Mouse (Mus musculus): ENCODE results near the gene Adam33.

Adam33 gene

DNA sequence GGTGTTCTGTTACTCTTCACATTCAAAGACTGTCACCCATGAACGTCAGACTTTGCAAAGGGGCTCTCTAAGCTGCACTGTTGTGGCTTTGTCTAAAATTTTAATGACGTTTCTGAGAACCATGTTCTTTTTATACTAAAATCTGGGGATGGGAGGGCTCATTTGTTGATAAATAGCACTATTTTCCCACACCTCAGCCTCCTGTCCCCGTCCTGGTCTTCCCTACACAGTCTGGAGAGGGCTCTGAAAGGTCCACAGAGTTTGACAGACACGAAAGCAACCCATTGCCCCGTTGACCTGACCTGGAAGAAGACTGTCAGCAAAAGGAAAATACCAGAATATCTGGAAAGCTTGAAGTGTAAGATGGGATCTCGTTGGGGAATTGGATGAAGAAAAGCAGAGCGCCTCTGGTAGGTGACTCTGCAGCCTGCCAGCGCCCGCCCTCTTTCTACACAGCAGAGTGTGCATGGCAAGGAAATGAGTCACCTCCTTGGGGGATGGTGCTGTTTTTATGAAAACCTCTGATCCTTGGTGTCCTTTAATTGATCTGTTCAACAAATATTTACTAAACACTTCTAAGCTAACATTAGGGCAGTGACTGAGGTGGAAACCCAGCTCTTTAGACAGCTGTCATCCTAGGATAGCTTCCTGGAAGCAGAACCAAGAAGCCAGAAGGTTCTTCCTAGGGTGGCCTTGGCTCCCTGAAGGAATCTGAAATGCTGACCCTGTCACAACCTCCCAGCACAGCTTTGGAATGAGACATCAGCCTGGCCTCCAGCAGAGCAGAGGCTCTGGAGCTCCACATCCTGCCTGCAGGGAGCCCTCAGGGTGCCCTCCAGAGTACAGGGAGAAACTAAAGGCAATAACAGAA lies 34.3 kb downstream of the Adam33 start:
- no peak for DNase-seq (ENCODE audit: low spot score)

DNA sequence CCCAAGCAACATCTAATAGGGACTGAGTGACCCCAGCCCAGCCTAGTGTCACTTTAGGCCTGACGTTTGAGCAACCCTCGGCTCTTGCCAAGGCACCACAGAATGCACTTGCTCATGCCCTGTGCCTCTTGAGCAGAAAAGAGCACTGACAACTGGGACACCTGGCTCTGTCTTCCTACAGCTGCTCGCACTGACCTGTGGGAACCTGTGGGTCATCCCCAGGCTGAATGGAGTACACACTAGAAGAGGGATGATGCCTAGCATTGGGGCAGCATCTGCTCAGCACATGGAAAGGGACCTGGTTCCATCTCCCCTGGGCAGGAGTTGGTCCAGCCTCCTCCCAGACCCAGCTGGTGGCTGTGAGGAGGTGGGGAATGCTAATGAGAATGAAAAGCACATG lies 36.7 kb downstream of the Adam33 start:
- no peak for DNase-seq (ENCODE audit: low spot score)

DNA sequence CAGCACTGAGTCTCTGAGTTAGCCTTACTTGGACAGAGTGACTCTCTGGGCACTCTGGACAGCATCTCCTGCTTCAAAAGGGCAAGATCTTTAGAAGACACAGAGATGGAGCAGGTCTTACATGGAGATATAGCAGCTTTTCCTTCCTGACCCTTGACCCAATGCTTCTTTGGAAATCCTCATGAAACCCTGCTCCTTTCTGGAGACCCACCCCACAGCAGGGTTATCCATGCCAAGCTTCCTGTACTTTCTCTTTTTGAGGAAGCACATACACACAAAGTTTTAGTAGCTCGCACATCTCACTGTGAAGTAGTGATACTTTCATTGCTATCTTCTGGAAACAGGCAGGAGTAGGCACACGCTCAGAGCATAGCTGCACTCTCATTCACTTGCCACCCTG lies 38.4 kb downstream of the Adam33 start:
- DNase-seq (ENCODE audit: low spot score): no peak

DNA sequence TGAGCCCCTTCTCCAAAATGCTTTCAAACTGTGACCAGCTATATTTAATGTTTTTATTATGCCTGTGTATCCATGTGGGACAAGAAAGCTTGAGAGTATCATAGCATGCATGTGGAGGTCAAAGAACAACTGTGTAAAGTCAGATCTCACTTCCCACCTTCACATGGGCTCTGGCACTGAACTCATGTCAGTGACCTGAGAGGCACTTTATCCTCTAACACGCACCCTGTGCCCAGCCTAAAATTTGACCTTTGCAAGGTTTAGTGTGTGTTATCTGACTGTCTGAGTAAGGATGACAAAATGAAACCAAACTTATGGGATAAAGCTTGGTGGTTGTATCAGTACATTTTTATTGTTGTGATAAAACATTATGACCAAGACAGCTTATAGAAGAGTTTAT lies 53.0 kb downstream of the Adam33 start:
- DNase-seq (ENCODE audit: low spot score): no peak

- DNase-seq (ENCODE audit: low spot score): no peak
These were observed 54.5 kb downstream of the Adam33 start for GRCm38 (mm10) chr2:131009123-131009522.

All from testis, postnatal 10 days (tissue).